Mouse (Mus musculus): ENCODE measurements around the gene Gm3880. TPM values are rescaled to one million over a fixed set of nuclear protein-coding genes. Genes with fewer than 3 reads are reported as not detected.
"Not testable (repeated sequence)": the region's sequence is repeated elsewhere in the genome, so short reads cannot be mapped to it uniquely, and the experiment has no call there.

Gm3880 gene
- not detected for polyA plus RNA-seq (2017; shearing (Covaris generic))

GRCm38 (mm10) chrX:102686872-102687271 is at the start of gene Gm3880:
Gene Gm3880, minus strand, starts transcription at chrX:102686972.
- ATAC-seq: not testable (repeated sequence)

DNA sequence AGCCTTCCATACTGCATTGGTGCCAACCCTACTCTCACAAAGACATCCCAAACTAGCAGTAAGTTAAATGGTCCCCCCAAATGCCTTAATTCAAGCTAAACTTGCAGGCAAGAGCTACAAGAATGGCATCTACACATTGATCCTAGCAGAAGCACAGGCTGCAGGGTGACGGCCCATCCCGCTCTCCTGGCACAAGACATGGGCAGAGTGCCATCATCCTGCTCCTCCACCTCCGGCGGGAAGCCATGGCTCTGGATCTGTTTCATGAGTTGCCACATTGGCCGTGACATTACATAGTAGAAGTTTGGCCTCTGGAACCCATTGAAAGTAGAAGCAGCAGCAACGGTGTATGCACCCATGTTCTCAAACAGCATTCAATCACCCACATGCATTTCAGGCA is 37.5 kb upstream of the Gm3880 start:
- not testable (repeated sequence) for ATAC-seq

- ATAC-seq: not testable (repeated sequence)
Measured at GRCm38 (mm10) chrX:102707535-102707934, 20.8 kb upstream of the Gm3880 start, which contains the start of the genes Gm9112 and Dmrtc1b. Gene Gm9112, minus strand, starts transcription at chrX:102707635. Gene Dmrtc1b, plus strand, starts transcription at chrX:102707865.

GRCm38 (mm10) chrX:102700636-102701035 is 13.9 kb upstream of the Gm3880 start:
- ATAC-seq: not testable (repeated sequence)

DNA sequence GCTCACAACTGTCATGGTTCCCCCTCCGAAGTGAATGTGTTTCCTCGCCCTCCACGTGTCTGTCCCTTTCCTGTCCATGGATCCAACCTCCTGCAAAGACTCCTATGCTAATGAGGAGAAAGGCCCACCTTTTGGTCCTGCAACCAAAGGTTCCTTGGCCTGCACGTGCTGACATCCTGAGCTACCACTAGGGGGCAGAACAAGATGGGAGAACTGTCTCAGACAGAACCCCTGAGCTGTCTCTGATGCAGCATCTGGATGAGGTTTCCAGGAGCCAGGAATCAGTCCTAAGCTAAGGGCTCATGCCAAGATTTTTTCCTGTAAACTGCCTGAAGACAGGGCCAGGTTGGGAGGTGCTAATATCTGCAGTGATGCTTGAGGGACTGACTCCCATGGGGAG is 2.5 kb upstream of the Gm3880 start:
- ATAC-seq: not testable (repeated sequence)

DNA sequence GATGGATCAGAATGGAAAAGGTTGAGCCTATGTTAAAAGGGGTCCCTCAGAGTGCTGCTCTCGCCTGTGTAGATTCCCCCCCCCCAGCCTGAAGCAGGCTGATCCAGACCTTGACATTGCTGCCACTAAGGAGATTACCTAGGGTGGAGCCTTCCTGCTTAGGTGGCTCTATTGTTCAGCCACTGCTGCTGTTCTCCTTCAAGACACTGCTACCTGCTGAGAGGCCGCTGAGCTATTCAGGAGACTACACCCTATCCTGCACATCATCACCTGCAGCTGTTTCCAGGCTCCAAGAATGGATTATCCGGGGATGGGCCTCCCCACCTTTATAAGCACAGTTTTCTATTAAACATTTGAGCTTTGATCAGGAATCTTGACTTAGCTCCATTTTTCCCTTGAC is 2.1 kb downstream of the Gm3880 start:
- ATAC-seq: not testable (repeated sequence)

- ATAC-seq: no peak
Measured at GRCm38 (mm10) chrX:102666641-102667040, 20.1 kb downstream of the Gm3880 start.

DNA sequence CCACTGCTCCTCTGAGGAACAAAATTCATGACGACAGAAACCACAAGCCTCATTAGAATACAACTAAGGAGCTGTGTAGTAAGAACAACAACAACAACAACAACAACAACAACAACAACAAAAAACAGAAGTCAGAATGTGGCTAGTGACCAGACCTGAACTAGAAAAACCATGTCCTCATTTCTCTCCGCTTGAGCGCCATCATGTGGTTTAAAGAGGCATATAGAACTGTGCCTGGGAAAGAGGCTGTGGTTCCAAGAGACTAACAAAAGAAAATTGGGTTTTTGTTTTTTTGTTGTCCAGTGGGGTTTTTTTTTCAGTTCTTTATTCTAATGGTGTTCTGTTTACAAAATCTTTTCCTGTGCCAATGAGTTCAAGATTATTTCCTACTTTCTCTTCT is 26.1 kb downstream of the Gm3880 start:
- ATAC-seq: no peak

DNA sequence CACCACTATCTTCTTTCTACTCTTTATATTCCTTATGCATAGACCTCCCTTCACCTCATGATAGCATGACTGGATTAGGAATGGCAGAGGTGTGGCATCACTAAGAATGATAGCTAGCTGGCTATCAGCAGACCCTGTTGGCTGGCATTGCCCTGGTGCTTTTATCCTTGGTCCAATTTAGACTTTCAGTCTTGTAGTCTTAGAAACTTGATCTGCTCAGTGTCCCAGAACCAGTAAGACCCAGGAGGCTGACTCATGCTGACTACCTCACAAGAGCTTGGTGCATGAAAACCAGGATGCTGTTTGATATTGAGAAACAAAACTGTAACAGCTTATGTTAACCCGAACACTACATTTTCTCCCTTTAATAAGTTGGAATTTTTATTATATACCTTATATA is 41.1 kb downstream of the Gm3880 start:
- ATAC-seq: no peak

DNA sequence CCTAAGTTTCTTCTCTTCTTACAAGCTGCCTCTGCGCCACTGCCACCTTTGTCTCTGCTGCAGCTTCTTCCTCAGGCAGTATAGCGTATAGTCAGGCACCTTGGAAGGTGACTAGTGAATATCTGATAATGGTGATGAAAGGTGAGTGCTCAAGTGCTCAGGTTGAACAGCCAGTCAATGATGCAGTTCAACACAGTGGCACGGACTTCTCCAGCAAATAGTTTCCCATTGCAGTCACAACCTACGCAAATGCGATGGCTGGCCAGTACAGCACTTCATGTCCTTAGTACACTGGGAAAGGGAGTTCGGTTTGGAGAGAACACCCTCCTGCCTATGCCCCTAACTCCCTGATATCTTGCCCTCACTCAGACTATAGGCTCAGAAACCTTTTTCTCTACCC is 41.6 kb downstream of the Gm3880 start:
- no peak for ATAC-seq

GRCm38 (mm10) chrX:102644573-102644951 is 42.2 kb downstream of the Gm3880 start:
- ATAC-seq: no peak

- ATAC-seq: no peak
Measured at GRCm38 (mm10) chrX:102643823-102644572, 42.8 kb downstream of the Gm3880 start, which contains the start of gene Phka1. Gene Phka1, minus strand, starts transcription at chrX:102644246.

Other genes with a start within 250 kb of the Gm3880 start
- gene Hdac8, start 181.6 kb downstream of the Gm3880 start, polyA plus RNA-seq (2017; shearing (Covaris generic)): 10 to 100 TPM in 1 of 2 experiments, 1 to 10 TPM in 1; 8.6 to 20.1 TPM
- under 1 TPM; 0.11 to 0.25 TPM for gene Phka1, start 42.7 kb downstream of the Gm3880 start, polyA plus RNA-seq (2017; shearing (Covaris generic))
- not detected for gene Gm9112, start 20.7 kb upstream of the Gm3880 start, polyA plus RNA-seq (2017; shearing (Covaris generic))
- not detected for gene Dmrtc1b, start 20.9 kb upstream of the Gm3880 start, polyA plus RNA-seq (2017; shearing (Covaris generic))
- gene Dmrtc1c1, start 116.0 kb upstream of the Gm3880 start, polyA plus RNA-seq (2017; shearing (Covaris generic)): not detected
- gene Dmrtc1c2, start 167.6 kb upstream of the Gm3880 start, polyA plus RNA-seq (2017; shearing (Covaris generic)): not detected
- gene 1700031F05Rik, start 181.0 kb upstream of the Gm3880 start, polyA plus RNA-seq (2017; shearing (Covaris generic)): not detected
- not detected for gene Dmrtc1a, start 221.7 kb upstream of the Gm3880 start, polyA plus RNA-seq (2017; shearing (Covaris generic))
- not detected for gene 1700011M02Rik, start 221.9 kb upstream of the Gm3880 start, polyA plus RNA-seq (2017; shearing (Covaris generic))
- gene 1700018G05Rik, start 241.4 kb upstream of the Gm3880 start, polyA plus RNA-seq (2017; shearing (Covaris generic)): not detected